Mouse (Mus musculus): ENCODE data around the gene Mtmr10. TPM values are rescaled to one million over a fixed set of nuclear protein-coding genes. Genes with fewer than 3 reads are reported as not detected.
A peak's percentile ranks its signal among the peaks of the same experiment; 100 is the strongest.

Mtmr10 gene
- total RNA-seq, 2 experiments from 2014 or later = 13.1 to 15.0 TPM

DNA sequence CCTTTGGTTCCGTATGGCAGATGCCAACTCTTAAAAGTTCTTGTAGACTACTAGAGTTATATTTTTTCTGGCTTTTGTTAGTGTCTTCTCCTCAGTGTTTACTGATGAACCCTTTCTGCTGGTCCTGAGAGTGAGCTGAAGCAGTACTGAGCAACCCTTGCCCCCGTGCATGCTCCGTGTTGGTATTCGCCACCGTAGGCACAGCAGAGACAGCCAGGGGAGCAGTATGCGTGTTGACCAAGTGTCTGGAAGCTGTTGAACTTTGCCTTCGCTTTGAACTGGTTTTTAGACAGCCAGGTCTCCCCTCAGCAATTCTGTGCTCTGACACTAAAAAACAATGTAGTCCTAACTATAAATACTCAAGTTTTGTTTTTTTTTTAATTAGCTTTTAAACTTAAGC, 2.0 kb downstream of the Mtmr10 start:
- intact Hi-C loops (cut with DNase I) = loop anchor here (5.0 to 10.0 kb wide), 3 partner anchors 103 to 435 kb away; partner anchors contain the start of genes Mcee and Mphosph10
- DNase-seq = no peak

DNA sequence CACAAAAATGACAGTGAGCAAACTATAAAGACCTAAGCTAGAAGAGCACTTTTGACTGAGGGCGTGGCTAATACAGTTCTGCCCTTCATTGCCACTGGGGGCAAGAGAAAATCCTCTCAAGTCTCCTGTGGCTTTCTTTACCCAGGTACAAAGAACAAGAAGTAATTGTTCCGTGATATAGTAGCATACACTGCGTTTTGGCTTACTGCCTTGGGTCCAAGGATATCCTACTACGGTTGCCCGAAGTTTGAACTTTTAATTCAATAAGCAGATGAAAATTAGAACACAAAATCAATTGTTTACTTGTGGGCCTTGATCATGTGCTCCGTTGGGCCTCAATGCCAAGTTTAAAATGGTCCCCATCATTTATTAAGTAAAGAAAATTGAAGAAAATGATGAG, 3.0 kb downstream of the Mtmr10 start:
- intact Hi-C loops (cut with DNase I) = no loop called here
- DNase-seq = no peak

DNA sequence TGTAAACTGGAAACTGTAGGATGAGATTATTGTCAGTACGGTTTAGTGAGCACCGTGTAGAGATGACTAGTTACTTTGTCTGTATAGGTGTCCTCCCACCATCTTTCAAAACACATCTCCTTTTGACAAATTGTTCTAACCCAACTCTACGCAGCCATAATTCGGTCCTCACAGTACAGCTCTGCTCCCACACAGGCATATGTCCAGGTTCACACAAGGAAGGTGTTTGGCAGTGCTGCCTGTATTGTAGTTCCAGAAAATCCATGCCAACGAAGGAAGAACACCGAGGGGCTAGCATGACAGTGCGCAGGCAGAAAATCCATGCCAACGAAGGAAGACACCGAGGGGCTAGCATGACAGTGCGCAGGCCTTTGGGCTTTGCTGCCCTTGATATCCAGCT, 4.3 kb downstream of the Mtmr10 start:
- intact Hi-C loops (cut with DNase I) = no loop called here
- no peak for DNase-seq

DNA sequence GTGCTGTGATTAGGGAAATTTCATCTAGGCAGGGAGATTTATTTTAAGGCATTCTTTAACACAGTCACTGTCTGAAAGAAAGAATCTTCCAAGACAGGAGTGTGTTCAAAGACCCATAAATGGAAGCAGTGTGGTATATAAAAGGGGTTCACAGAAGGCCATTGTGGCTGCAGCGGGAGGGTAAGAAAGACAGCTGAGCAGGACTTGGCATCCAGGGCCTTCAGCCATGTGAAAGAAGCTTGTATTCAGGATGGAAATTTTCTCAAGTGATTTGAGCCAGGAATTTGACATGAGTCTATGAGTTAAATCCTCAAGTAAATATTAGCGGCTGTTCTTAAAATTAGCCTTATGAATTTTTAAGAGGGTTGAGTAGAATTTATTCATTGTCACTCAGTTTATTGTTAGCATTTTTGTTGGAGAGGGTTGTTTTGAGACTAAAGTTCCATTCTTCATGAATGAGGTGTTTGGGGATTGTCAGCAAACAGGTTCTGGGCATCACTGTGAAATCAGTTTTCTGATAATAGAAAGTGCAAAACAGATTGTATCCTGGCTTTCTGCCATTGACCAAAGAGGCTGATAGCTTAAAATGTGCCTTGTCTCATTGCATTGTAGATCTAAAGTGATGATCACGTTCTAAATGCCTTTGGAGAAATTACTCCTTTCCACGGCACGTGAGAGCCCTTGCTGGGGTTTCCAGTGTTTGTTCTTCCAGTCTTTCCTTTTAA, 9.0 kb downstream of the Mtmr10 start:
- intact Hi-C loops (cut with DNase I) = no loop called here

DNA sequence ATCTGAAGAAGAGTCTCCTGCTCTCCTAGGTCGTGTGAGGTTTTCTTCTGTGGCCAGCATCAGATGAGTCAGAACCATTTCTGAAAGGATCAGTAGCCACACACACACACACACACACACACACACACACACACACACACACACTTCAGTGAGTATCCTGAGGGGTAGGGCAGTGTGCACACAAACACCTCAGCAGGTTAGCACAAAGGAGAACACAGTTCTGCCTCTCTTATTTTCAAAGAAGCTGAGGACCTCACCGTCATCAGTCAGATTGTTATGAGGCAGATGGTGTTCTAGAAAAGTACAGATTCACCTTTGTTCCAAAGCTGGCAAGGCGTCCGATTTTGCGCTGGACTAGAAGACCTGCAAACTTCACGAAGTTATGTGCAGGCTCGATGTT, 22.8 kb downstream of the Mtmr10 start:
- DNase-seq = no peak
- intact Hi-C loops (cut with DNase I) = no loop called here

More for the DNA sequence above, 9.0 kb downstream of the Mtmr10 start:
- no peak for DNase-seq

DNA sequence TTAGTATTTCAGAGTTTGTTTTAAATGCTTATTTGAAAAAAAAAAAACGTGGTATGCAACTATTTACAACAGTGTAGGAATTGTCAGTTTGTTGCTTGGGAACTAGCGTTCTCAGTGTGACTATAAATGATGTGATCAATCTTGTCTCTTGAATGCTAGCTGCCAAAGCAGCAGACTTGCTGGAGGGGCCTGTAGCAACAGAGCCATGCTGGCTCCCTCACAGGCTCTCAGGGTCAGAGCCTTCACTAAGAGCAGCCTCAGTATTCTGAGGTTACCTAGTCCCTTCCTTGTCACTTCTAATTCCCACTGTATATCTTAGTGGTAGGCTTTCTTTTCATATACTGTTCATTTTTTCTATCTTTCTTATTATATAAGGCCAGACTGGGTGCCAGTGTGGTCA, 23.3 kb downstream of the Mtmr10 start:
- intact Hi-C loops (cut with DNase I) = no loop called here
- DNase-seq = no peak

DNA sequence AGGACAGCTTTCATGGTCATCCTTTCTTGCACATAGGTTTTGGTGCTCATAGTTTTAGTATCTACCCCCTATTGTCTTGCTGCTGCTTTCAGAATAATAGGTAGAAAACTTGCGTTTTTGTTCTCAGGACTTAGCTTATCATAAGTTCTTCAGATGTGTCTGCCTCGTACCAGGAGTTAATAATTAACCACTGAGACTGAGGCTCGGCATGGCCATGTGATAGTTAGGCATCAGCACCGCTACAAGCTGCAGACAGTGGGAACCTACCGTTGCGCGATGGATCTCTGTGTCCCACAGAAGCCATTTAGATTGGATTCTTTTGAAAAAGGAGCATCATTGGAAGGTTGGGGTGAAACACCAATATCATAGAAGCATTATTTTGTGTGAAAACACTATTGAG, 25.4 kb downstream of the Mtmr10 start:
- no peak for DNase-seq
- intact Hi-C loops (cut with DNase I) = no loop called here

DNA sequence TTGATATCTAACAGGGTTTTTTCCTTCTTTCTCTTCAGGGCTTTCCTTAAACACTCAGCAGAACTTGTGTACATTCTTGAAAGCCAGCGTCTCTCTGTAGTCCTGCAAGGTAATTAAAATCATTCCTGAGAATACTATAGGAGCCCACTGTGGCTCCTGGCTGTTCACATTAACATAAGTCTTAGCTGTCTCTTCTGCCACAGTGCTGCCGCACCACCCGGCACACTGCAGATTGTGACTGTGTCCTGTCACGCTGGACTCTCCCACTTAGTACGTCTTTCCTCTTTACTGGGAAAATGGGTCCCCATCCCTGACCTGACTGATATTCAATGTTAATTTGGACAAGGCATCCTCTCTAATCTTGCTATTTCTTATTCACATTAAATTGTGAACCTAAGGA, 33.7 kb downstream of the Mtmr10 start:
- no peak for DNase-seq
- intact Hi-C loops (cut with DNase I) = no loop called here

DNA sequence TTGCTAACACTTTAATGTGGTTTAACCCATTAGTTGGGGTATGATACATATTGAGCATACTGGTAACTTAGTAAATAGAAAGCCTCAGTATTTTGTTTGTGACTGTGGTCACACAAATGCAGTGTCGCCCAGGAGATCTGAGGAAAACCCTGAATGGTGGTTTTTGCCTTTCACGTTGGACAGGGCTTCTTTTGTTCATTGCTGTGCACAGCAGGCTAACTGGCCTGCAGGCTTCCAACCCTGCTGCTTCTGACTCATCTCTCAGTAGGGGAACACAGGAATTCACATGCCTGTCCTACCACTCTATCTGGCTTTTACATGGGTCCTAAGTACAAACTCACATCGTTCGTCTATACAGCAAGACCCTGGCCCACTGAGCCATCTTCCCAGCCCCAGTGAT, 34.2 kb downstream of the Mtmr10 start:
- DNase-seq = no peak
- intact Hi-C loops (cut with DNase I) = no loop called here

DNA sequence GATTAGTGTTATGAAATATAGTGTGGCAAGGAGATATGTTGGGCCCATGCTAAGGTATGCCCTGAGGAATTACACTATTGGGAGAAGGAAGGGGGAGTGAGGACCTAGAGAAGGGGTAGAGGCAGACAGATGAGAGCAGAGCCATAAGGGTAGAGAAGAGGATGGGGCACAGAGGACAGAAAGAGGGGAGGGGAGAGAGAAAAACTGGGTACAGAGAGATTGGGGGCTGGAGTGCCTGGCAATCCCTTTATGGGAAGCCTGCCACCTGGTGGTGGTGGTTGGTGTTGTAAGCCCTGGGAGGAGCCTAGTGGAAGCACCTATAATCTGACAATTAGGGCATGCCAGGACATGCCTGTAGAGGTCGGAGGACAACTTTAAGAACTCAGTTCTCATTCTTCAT, 39.4 kb downstream of the Mtmr10 start:
- intact Hi-C loops (cut with DNase I) = loop anchor here (1.0 to 5.0 kb wide), 2 partner anchors 162 to 575 kb away; no protein-coding TSS in a partner anchor
- DNase-seq = peak; percentile 83 to 91

DNA sequence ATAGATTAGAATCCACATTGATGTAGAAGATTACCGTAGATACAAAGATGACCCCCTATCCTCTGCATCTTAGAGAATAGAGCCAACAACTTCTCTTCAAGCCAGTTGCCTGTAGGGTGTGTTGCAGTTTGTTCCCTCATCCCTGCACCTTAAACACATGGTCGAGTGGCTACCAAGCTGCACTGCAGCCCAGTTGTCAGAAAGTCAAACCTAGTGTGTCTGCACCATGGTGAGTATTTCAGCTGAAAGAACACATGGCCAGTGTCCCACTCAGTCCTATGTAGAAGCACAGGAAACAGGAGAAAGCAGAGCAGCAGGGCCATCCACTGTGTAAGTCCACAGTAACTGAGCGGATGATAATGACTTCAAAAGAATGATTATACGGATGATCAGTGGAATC, 40.0 kb downstream of the Mtmr10 start:
- intact Hi-C loops (cut with DNase I) = loop anchor here (1.0 to 5.0 kb wide), 2 partner anchors 162 to 575 kb away; no protein-coding TSS in a partner anchor

DNA sequence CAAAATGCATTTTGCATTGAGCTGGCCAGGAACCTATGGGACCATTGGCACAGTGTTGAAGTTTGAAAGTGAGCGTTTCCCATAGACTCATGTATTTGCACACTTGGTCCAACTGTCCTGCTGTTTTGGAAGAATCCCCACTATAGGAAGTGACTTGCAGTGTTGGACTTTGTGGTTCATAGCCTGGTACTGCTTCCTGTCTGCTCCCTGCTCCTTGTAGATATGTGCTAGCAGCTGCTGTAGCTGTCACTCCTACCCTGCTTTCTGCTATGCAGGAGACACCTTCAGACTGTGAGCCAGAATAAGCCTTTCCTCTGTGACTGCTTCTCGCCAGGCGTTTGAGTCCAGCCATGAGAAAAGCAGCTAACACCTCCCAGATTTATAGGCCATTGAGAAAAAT, 43.9 kb downstream of the Mtmr10 start:
- no peak for DNase-seq
- intact Hi-C loops (cut with DNase I) = no loop called here

More for the DNA sequence above, 40.0 kb downstream of the Mtmr10 start:
- DNase-seq = no peak

DNA sequence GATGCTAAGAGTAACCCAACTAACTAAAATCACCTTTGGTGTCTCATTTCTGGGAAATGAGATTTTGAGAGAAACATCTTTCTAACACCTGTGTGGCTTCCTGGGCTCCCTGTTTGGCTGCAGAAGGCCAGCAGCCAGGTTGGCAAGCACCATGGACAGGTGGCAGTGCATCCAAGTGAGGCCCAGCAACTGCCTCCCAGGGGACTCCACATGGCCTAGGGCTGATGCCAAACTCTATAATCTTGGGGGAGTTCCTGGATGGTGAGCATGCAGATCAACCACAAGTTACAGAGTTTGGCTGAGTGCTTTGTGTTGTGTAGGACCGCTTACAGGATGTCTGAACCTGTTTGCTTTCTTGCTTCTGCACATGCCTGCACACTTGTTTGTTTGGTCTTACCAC, 45.2 kb downstream of the Mtmr10 start:
- intact Hi-C loops (cut with DNase I) = no loop called here
- DNase-seq = no peak

DNA sequence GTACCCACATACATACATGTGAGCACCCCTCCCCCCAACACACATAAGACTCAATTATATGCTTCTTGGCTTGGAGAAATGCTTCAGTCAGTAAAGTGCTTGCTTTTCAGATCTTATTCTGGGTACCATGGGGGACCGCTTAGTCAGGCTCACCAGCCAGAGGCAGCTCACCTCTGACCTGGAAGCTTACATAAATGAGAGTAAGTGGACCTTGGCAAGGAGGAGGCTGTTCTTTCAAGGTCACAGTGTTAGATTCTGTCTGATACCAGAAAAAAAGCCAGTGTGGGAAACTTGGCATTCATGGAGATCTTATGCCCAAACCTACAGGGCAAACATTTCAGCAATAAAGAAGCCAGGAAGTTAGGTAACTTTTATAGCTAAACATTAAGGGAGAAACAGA, 60.4 kb downstream of the Mtmr10 start:
- no peak for DNase-seq
- intact Hi-C loops (cut with DNase I) = no loop called here

DNA sequence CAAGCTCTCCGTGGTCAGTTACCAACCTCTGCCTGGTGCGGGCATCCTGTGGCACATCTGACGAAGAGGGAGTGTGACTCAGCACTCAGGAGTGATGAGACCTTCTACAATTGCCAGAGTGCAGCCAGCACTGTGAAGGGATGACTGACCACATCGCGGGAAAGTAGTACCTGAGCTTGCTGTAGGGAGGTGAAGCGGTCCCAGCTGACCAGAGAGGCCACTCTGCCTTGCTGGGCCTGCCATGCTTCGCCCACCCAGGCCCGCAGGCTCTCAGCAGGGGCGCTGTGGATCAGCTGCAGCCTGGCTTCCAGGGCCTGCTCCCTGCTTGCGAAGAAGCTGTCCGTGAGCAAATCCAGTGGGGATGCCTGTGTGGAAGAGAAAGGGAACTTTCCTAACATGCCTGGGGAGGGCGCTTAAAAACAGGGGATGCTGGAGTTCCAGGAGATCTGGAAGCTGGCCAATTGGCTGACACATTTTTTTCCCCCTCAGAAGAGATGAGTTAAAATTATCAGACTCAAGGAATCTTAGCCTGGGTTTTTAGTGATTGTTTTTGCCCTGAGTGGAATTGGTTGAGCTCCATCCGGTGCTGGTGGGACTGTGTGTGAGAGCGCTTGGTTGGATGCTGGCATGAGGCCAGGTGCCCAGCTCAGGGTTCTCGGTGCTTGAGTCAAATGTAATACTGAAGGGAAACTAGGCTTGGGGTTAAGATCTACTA, 61.9 kb downstream of the Mtmr10 start:
- intact Hi-C loops (cut with DNase I) = no loop called here
- DNase-seq = no peak

DNA sequence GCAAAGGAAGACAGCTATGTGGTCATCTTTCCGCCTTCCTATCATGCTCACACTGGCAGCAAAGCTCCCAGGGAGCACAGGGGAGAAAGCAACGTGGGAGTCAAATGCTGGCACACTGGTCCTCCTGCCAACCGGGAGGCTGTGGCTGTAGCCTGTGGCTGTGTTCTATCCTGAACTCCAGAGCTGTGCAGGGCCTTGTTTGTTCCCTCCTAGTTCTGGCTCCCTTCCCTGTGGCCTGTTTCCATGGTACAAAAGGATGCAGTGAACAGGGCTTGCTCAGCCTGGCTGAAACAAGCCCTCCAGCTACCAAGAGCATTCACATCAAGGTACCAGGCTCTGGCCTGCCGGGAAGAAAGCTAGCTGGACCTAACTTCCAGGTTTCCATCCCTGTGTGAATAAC, 63.6 kb downstream of the Mtmr10 start:
- DNase-seq = peak; percentile 12 to 14
- intact Hi-C loops (cut with DNase I) = no loop called here

DNA sequence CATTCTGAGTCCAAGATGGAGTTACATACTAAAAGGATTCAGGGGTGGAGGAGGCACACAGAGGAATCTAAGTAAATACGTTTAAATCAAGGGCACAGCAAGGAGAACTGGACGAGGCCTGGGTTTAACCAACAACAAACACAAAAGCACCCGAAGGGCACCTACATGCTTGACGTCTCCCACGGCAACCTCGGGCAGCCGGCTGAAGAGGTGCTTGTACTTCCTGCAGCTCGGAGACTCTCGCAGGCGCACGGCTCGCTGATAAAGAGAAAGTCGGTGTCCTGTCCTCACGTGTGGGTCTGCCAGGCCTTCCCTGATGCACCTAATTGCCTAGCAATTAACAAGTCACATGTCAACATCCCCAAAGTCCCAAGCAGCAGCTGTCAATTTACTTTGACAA, 66.8 kb downstream of the Mtmr10 start:
- no peak for DNase-seq
- intact Hi-C loops (cut with DNase I) = no loop called here

DNA sequence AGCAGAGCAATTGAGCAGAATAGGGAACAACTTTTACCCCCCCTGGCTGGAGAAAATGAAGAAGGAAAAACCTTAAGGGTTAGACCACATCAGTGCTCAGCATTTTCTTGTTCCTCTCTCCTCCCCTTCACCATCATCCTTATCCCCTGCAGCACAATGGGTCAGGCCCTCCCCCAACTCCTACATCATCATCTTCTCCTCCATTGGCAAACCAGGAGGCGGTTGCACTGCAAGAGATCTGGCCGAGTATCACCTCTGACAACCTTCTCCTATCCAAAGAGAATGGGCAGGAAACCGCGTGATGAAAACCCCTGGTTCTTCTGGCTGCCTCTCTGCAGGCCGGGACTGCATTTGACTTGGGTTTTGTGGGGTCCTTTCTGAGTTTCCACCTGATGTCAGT, 69.2 kb downstream of the Mtmr10 start:
- intact Hi-C loops (cut with DNase I) = no loop called here
- DNase-seq = no peak

DNA sequence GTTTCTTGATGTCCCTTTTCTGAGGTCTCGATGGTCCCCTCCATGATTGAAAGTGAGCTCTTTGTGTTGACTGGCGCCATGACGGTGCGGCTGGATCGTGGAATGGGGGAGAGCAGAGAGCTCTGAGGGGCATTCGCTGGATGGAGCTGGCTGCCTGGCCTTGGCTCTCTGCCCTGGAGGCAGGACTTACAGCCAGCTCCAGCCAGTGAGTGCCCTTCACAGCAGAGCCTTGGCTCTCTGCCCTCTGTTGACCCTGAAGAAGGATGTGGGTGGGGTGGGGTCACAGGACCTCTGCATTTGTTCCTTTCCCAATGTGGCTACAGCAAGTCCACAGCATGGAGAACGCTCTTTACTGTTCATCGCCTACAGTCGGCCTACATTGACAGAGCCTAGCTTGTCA, 70.0 kb downstream of the Mtmr10 start:
- intact Hi-C loops (cut with DNase I) = no loop called here
- DNase-seq = peak; percentile 33 to 46

DNA sequence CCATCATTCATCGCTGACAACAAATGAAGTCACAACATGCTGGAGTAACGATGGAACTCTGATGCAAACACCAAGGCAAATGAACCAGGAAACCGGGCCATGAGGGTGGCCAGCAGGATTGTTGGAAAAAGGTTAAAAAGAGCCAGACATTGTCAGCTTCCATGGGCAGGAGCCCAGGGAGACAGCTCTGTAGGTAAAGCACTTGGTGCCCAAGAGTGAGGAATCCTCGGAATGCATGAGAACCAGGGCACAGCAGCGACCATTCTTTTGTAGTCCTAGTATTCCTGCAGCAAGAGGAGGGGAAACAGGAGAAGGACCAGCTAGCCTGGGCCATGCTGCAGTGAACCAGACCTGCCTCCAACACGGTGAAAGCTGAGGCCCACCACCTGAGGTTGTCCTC, 71.2 kb downstream of the Mtmr10 start:
- DNase-seq = no peak
- intact Hi-C loops (cut with DNase I) = no loop called here

DNA sequence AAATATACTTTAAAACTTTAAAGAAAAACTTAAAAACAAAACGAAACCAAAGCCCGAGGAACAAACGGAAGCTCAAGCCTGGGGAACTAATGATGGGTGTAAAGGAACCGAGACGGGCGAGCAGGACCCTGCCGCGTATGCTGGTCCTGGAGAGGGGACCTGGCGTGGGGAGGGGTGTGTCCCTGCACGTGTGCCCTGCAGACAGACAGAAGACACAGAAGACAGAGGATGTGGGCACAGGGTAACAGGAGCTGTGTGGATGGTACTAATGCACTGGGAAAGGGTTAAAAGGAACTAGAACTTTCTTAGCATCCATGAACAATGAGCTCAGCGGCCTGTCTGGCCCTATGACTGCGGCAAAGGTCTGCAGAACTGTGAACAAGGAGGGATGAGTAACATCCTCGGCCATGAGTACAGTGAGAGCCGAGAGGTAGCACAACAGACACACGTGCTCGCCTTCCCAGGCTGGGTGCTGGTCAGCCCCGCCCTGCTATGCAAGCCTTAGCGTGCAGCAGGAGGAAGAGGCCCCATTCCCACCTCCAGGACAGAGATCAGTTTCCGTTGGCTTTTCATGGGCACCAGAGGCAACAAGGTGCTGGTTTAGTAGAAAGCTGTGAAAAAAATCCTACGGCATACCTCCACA, 72.6 kb downstream of the Mtmr10 start:
- DNase-seq = no peak
- intact Hi-C loops (cut with DNase I) = no loop called here

DNA sequence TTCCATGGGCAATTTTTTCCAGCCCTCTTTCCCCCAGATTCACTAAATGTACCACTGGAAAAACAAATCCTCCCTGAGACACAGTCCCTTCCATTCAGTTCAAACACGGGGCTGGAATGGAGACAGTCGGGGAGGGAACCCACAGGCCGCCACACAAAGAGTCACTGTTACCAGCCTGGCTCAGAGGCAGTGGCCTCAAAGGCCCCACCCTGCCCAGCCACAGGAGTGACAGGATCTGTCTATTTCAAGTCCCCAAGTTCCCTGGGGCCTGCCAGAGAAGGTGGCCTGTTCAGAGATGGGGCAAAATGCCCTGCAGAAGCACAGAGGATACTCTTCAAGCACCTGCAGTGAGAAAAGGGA, 73.1 kb downstream of the Mtmr10 start:
- DNase-seq = no peak
- intact Hi-C loops (cut with DNase I) = no loop called here
